Mouse (Mus musculus): ENCODE data around the gene Polg. TPM values are rescaled to one million over a fixed set of nuclear protein-coding genes. Genes with fewer than 3 reads are reported as not detected.

The Polg gene
- 63.8 TPM for polyA plus RNA-seq (2014; fragmentation: Illumina TruSeq; extraction: RNeasy Lipid Tissue Mini Kit (QIAGEN cat#74804); ENCODE audit: low read depth, low replicate concordance)

DNA sequence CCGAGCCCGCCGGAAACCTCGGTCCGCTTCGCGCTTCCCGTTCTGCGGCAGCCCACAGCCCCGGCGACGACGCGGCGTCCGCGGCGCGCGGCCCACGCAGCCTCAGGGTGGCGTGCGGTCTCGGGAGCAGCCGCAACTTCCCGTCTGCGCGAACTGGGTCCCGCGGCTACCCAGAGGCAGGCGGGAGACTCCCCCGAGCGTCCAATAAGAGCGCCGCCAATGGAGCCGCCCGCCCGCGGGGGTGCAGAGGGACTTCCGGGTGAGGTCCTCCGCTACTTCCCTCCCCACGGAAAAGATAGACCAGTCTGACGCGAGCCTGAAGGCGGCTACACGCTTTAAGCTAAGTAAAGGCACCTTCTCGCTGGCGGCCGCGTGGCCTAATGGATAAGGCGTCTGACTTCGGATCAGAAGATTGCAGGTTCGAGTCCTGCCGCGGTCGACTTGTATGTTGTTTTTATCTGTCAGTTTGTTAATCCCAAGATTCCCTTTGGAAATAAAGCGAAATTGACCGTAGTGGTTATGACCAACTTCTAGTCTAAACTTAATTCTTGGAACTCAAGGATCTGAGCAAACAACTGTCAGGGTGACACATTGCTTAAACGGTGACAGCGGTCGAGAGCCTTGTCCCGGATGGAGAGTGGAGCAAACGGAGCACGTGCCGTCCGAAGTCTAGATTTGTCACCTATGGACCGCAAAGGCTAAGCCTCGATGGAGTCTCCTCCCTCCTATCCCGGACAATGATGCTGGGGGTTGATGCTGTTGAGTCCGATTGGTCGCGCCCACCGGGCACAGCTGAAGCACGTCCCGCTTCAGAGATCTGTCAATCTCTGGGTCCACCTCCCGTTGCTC lies at the start of gene Polg:
TSS of gene Polg (minus strand) at position 310 of the 849 bp plus-strand sequence.

Other genes starting within 250 kb of the Polg start
- gene Abhd2, start 193.2 kb downstream of the Polg start, polyA plus RNA-seq (2014; fragmentation: Illumina TruSeq; extraction: RNeasy Lipid Tissue Mini Kit (QIAGEN cat#74804); ENCODE audit: low read depth, low replicate concordance) = 11.7 TPM
- not detected for gene Rlbp1, start 79.3 kb downstream of the Polg start, polyA plus RNA-seq (2014; fragmentation: Illumina TruSeq; extraction: RNeasy Lipid Tissue Mini Kit (QIAGEN cat#74804); ENCODE audit: low read depth, low replicate concordance)
- gene Fanci, start 74.4 kb downstream of the Polg start, polyA plus RNA-seq (2014; fragmentation: Illumina TruSeq; extraction: RNeasy Lipid Tissue Mini Kit (QIAGEN cat#74804); ENCODE audit: low read depth, low replicate concordance) = 0.63 TPM
- not detected for gene Rhcg, start 151.3 kb upstream of the Polg start, polyA plus RNA-seq (2014; fragmentation: Illumina TruSeq; extraction: RNeasy Lipid Tissue Mini Kit (QIAGEN cat#74804); ENCODE audit: low read depth, low replicate concordance)
- gene Ticrr, start 193.8 kb upstream of the Polg start, polyA plus RNA-seq (2014; fragmentation: Illumina TruSeq; extraction: RNeasy Lipid Tissue Mini Kit (QIAGEN cat#74804); ENCODE audit: low read depth, low replicate concordance) = not detected
- gene Kif7, start 249.4 kb upstream of the Polg start, polyA plus RNA-seq (2014; fragmentation: Illumina TruSeq; extraction: RNeasy Lipid Tissue Mini Kit (QIAGEN cat#74804); ENCODE audit: low read depth, low replicate concordance) = 1.3 TPM